Mouse (Mus musculus): ENCODE data around the gene Crispld2. TPM values are rescaled to one million over a fixed set of nuclear protein-coding genes. Genes with fewer than 3 reads are reported as not detected.

Gene Crispld2
- total RNA-seq (2023), result not detected

DNA sequence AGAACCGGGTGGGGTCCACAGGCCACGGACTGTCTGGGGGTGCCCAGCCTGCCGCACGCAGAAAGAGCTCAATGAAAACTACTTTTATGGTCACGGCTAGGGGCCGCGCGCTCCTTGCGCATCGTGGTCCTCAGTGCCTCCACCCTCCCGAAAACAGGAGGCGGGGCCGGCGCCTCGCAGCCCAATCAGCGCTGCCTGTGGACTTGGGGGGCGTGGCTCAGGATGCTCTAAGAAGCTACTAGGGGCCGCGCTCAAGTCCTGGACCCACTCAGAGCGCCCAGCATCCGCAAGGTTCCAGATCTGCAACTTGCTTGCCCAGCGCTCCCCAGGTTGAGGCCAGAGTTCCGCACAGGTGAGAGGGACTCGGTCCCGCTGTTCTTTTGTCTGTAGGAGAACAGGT is at the start of gene Crispld2:
Crispld2 (plus strand) TSS at position 190 of the 400 bp plus-strand sequence.

DNA sequence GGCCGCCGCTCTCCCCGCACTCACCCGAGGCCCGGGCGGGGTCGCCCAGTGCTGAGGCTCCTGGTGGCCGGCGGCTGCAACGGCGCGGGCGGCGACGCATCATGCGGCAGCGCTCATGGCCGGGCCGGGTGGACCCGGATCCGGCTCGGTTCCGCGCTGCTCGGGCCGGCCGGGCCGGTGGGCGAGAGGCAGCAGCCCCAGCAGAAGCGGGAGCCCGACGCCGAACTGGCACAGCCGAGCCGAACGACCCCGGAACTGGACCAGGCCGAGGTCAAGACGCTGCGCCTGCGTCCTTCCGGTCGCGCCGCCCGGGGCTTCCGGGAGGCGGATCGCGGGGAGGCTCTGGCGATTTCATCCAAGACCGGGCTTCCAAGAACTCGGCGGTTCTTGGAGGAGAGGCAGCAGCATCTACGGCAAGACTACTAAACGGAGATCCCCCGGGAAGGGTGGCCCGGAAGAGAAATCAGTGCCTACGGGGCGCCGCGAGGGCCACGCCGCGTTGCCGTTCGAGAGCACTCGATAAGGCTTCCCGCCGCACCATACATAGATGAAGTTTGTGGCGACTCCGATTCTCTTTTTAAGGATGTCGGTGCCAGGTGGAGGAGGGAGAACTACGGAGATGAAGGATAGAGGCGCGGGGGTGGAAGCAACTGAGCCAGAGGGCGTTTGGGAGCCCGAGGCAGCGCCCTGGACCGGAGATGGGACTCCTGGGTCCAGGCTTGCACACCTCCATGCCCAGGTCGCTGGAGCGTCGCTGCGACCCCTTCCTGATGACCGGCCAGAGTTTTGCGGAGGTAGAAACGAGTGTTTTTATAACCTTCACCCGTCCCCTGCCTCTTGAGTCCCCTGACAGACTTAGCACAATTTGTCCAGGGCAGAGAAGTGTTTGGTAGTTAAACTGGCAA is 109.1 kb downstream of the Crispld2 start, which contains the start of gene Zdhhc7:
Zdhhc7 (minus strand) TSS at position 415 of the 905 bp plus-strand sequence.

Other genes starting within 250 kb of the Crispld2 start
- 3.2 TPM for gene Tldc1, start 214.0 kb upstream of the Crispld2 start, total RNA-seq (2023)
- 573 TPM for gene Cotl1, start 151.9 kb upstream of the Crispld2 start, total RNA-seq (2023)
- gene Klhl36, start 130.2 kb upstream of the Crispld2 start, total RNA-seq (2023), result 12.0 TPM
- gene Usp10, start 82.1 kb upstream of the Crispld2 start, total RNA-seq (2023), result 118 TPM
- gene Gm20388, start 81.6 kb upstream of the Crispld2 start, total RNA-seq (2023), result 14.0 TPM
- 36.4 TPM for gene Zdhhc7, start 109.0 kb downstream of the Crispld2 start, total RNA-seq (2023)
- 1.1 TPM for gene 6430548M08Rik, start 121.7 kb downstream of the Crispld2 start, total RNA-seq (2023)
- not detected for gene Fam92b, start 185.0 kb downstream of the Crispld2 start, total RNA-seq (2023)
- gene Gse1, start 236.0 kb downstream of the Crispld2 start, total RNA-seq (2023), result 59.8 TPM